Mouse (Mus musculus): ENCODE data around the gene Fbxo9.
"Not testable (repeated sequence)": the region's sequence is repeated elsewhere in the genome, so short reads cannot be mapped to it uniquely, and the experiment has no call there.

Fbxo9 gene

DNA sequence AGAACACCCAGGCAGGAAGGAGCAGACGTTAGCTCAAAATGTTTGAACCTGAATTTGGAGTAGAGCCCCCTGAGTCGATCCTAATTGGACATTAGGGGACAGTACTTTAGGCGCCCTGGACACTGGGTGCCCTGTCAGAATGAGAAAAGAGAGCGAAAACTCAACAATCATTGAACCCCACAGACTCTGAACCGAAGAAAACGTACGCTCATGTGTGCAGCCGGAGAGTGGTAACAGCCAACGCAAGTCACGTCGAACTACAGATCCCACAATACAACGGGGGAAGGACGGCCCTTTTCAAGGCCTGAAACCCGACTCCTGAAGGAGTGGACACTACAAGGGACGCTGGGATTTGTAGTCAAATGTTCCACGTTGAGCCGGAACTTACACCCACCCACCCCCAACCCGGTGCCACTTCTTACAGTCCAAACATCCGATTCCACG, at the start of gene Fbxo9, which contains the start of gene Ick:
Gene Fbxo9, minus strand, starts transcription at position 270 of the 444 bp plus-strand sequence.
Gene Ick, plus strand, starts transcription at position 397 of the 444 bp plus-strand sequence.
- DNase-seq (ENCODE audit: low read depth, low spot score) = peak; percentile 98

DNA sequence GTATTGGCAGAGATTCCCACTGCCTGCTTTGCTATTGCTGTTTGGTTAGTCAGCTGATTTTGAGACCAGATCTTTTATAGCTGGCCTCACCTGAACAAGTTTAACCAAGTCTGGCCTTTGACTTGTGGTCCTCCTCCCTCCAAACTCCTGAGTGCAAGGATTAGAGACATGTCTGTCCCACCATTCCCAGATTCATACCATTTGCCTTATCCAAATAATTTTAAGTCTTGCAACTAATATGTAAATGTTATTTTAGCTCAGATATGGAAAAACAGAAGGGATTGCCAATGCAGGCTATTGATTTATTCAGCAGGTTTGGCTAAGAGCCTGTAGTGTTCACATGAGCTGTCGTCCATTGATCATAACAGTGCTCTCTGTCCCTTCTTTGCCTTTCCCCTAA, 48.4 kb upstream of the Fbxo9 start:
- no peak for DNase-seq (ENCODE audit: low read depth, low spot score)

DNA sequence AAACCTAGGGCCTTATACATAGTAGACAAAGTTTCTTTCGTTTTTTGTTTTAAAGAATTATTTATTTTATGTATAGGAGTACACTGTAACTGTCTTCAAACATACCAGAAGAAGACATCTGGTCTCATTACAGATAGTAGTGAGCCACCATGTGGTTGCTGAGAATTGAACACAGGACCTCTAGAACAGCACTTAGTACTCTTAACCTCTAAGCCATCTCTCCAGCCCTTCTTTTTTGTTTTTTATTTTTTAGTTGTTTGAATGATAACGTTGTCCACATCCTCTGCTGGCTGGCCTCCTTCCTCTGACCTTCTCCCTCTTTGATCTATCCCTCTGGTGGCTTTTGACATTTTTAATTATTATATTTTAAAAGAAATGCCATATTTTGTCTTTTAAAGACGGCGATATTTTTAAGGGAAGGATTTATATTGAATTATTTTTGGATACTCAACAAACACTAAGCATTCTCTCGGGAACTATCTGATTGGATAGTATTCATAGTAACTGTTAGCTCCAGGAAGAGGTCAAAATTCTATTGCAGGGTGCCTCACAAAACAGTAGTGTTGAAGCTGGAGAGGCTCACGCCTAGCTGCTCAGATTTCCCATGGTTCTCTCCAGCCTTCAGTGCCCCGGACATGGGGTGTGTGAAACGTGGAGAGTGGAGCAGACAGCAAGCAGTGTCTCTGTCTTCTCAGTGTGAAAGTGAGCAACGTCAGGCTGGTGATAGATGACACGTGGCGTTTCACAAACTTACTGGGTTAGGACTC, 45.5 kb upstream of the Fbxo9 start:
- no peak for DNase-seq (ENCODE audit: low read depth, low spot score)

DNA sequence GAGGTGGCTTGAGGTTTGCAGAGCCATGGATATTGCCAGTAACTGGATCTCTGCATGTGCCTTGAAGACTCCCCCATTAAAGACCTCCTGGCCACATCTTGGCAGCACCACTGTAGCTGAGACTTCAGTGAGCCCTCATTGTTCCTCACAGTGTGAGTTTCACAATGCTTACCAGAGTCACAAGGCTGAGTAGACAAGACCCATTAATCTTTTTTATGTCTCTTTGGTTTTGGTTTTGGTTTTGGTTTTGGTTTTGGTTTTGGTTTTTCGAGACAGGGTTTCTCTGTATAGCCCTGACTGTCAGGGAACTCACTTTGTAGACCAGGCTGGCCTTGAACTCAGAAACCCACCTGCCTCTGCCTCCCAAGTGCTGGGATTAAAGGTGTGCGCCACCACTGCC, 40.9 kb upstream of the Fbxo9 start:
- not testable (repeated sequence) for DNase-seq (ENCODE audit: low read depth, low spot score)

DNA sequence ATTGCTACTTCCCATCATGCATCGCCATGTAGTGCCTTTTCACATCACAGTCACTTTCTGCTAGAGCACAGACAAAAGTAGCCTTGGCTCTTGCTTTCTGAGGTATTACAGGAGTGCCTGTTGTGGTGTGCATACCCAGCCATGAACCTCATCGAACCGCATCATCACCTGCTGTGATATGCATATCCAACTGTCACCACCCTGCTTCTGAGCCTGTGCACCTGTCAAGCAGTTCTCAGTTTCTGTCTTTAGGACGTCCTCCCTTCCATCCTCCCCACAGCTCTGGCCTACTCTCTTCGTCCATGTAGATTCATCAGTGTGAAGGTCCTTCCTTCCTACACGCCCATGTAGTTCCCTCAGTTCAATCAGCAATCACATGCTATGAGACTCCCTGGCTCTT, 39.3 kb upstream of the Fbxo9 start:
- DNase-seq (ENCODE audit: low read depth, low spot score) = no peak

DNA sequence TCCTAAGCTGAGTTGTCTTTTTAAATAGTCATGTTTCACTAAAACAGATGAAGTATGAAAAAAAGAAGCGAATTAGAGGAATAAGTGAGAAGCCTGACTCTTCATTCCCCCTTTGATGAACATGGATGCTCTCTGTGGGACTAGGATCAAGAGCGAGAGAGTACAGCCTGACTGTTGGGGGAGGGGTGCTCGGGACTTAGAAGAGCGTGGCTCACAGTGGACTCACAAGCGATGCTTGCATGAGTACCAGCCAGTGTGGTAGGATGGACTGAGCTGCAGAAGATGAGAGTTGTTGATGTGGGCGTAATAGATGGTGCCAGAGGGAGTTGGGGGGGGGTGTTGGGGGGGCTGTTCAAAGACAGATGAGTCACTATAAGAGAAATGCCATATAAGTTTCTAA, 37.8 kb upstream of the Fbxo9 start:
- no peak for DNase-seq (ENCODE audit: low read depth, low spot score)

DNA sequence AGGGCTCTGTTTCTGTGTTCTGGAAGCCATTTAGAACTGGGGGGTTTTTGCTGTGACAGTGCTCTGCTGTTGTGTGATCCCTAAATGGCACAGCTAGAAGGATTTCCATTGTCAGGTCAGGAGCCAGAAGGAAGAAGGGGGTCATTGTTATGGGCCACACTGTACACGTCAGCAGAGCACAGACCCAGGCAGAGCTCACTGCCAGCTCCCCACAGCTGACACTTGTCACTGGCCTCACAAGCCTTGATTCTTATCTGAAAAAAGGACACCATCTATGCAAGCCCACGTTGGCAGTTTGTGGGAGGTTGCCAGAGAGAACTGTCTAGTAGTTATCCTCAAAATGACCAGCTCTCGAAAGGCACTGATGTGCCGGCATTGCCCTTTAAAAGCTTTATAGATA, 37.2 kb upstream of the Fbxo9 start:
- DNase-seq (ENCODE audit: low read depth, low spot score) = no peak

DNA sequence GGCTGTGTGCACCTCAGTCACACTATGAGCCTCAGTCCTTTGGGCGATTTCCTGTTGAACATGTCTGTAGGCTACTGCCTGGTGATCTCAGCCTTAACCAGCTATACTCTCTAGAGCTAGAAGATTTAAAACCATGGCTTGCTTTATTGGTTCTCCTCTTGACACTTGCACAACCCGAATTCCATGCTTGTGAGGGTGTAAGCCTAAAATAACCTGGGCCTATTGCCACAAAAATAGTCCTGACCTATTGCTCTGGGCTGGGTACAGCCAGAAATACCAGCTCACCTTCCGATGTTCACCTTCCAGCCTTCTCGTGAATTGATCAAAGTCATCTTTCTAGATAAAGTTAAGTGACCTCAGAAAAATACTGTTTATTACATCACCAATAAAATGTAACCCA, 30.6 kb upstream of the Fbxo9 start:
- no peak for DNase-seq (ENCODE audit: low read depth, low spot score)

DNA sequence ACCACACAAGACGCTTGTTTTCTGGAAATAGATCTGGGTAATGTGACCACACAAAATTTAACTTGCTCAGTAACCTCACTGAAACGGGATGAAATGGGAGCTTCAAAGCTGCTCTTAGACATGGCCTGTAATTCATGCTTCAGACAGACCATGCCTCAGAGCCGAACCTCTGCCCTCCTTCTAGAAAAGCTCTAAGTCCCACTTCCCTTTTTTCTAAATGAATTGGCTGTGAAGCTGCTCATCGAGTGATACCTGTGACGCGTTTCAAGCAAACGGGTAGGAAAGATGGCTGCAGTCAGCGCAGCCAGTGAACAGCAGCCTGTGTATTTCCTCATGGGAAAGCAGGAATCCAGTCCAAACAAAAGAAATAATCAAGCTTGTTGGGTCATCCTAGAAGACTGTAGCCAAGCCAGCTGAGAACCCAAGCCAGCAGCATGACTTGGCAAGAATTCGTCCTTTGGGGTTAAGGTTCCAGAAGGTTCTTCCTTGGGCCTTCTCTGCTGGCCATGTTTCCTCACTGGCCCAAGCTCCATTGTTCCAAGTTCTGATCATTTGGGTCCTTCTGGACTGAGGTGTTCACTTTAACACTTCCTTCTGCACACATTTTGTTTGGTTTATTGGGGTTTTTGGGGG, 29.3 kb upstream of the Fbxo9 start:
- DNase-seq (ENCODE audit: low read depth, low spot score) = no peak

DNA sequence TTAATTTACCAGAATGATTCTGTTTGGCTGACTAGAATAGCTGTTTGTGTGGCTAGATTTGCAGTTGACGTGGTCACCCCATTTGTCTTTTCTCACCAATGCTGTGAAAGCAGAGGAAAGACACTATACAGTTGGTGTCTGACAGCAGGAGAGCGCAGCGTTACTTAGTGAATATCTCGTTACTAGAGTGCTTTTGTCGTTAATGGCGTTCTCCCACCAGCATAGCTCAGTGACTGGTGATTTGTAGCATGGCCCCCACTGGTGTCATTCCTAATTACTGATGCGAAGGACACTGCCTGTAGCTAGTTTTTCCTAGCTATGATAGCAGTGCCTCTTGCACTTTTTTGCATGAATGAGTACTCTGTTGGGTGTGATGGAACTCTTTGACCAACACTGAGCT, 26.8 kb upstream of the Fbxo9 start:
- DNase-seq (ENCODE audit: low read depth, low spot score) = no peak

DNA sequence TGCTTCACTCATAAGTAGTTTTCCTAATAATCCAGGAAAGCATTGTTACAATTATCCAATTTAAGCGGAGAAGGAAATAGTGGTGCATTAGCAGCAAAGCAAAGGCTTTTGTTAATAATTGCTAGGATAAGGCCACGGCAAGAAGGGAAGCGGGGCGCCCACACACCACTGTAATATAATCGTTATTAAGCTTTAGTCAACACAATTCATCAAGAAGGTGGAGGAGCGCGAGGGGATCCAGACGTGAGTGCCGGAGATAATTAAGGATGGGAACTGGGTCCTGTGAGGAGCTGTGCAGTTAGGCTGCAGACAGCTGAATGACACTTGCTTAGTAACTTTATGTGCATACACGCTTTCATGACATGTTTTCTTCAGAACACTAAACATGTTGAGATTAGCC, 17.8 kb upstream of the Fbxo9 start:
- no peak for DNase-seq (ENCODE audit: low read depth, low spot score)

DNA sequence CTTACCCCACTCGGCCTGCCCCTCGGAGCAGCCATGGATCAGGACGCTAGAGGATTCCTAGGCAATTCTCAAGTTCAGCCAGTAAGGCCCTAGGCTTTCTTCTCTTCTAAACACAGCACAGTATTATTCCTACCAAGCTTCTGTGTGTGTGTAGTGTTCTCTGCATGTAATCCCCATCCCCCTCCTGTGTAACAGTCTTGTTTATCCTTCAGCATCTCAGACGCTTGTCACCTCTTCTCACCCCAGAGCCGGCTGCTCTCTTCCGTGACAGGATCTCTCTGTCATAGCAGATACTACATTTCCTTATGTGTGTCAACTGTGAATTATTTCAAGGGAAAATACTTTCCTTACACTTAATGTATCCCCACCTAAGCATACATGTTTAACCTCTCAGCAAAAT, 17.1 kb upstream of the Fbxo9 start:
- DNase-seq (ENCODE audit: low read depth, low spot score) = no peak

DNA sequence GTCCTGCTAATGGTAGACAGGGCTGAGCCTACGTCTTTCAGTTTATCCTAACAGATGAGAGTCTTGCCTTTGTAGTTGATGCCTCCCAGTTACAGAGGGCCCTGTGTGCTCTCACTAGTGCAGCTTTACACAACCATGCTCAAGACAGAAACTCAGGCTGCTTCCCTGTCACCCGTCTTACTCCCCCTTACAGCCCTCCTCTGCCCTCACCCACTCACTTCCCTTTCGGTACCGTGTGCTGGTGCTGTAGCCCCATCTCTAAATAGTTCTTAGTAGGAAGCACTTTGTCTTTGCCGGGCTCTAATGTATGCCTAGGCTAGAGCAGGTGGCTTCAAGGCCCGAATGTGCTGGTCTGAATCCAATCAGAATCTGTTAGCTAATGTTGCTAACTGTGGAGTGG, 15.4 kb upstream of the Fbxo9 start:
- DNase-seq (ENCODE audit: low read depth, low spot score) = no peak

DNA sequence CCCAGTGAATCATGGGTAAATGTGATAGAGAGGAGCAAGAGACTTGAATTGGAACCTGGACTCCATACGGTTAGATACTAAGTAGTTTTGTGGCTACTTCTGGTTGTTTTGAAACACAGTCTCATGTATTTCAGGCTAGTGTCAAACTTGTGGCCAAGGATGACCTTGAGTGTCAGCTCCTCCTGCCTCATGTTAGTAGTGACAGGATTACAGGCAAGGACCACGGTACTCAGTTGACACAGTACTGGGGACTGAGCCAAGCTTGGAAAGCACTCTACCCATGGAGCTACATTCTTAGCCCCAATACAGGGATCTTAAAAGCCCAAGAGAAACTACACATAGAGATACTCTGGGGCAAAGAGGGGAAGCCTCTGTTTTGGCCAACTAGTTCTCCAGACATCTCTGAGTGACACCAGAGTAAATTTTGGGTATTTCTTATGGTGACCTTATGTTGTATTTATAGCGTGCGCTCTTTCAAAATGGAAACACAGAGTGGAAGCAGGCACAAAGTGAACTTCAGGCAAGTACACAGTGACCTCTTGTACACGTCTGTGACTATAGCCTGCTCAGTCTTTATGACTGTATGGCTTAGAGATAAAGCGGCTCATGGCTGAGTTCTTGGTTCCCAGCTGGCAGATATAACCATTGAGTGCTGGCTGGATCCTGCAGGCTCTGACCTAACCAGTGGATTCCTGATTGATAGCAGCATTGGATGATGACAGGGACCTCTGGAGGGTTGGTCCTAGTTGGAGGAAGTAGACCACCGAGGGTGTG, 14.3 kb upstream of the Fbxo9 start:
- no peak for DNase-seq (ENCODE audit: low read depth, low spot score)

DNA sequence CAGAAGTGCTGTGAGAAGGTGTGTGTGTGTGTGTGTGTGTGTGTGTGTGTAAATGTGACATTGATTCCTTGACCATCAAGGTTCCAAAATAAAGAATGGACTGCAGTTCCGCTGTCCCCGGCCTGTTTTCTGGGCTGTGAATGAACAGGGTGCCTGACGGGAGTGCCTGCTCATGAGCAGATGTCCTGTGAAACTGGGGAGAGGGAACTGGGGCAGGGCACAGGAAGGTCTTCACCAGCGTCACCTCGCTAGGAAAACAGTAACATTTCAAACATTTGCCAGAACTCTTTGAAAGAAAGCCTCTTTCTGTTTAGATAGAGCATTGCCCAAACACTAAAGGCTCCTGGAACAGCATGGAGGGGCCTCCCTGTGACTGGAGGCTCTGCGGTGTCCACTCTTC, 13.1 kb upstream of the Fbxo9 start:
- DNase-seq (ENCODE audit: low read depth, low spot score) = no peak

DNA sequence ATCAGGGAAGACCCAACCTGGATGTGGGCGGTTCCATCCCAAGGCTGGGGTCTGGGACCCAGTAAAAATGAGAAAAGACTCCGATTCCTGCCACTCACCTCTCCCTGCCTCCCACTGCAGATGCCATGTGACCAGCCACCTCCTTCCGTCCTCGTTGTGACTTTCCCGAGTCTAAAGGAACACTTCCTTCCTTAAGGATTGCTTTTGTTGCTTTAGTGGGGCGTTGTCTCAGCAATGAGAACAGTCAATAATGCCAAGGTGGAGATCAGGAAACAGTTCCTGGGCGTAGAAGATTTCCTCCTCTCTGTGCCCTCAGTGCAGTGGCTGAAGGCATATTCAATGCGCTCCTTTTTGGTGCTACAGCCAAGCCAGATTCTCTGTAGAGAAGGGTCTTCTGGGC, 12.5 kb upstream of the Fbxo9 start:
- peak; percentile 79 for DNase-seq (ENCODE audit: low read depth, low spot score)

DNA sequence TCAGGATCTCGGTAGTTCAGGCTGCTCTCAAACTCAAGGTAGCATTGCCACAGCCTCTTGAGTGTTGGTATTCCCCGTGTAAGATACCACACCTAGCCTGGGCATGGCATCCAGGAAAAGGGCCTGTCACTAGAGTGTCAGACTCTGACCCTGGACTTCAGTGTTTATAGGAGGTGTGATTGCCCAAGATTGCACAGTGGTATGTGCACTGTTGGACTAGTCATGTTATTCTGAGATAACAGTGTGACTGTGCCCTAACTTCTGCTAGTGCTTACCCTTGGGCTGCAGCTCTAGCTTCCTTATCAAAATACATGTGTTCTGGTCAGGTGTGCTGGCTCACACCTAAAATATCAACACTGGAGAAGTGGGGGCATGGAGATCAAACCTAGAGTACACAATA, 8.8 kb upstream of the Fbxo9 start:
- DNase-seq (ENCODE audit: low read depth, low spot score) = no peak

DNA sequence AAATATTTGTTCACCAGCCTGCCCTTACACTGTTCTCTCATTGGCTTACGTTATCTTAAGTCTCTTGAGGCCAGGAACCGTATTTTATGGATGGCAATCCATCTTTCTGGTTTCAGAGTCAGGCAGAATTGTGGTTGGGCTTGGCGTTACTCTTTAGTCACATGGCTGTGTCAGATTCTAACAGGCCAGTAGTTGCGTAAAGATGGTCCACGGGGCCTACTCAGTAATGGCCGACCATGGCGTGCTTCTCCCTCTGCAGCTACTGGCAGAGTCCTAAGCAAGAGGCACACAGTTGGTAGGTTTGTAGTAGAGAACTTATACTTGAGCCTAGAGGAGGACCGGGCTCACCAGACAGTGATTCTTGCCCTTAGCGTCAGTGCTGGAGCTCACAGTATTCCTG, 6.9 kb upstream of the Fbxo9 start:
- no peak for DNase-seq (ENCODE audit: low read depth, low spot score)

DNA sequence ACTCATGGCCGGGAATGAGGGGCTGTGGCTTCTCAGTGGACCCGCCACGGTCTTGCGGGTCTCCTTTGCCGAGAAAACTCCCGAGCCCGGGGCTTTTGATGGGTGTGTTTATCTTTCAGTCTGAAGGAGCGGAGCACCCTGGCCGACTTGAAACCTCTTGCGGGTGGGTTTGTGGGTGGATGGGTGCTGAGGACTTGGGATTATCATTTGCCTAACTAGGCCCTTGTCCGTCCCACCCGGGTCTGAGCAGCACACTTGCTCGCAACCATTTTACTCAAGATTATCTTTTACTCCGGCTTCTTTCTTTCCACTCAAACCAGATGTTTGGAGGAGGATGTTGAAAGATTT, 4.6 kb upstream of the Fbxo9 start:
- DNase-seq (ENCODE audit: low read depth, low spot score) = peak; percentile 19

DNA sequence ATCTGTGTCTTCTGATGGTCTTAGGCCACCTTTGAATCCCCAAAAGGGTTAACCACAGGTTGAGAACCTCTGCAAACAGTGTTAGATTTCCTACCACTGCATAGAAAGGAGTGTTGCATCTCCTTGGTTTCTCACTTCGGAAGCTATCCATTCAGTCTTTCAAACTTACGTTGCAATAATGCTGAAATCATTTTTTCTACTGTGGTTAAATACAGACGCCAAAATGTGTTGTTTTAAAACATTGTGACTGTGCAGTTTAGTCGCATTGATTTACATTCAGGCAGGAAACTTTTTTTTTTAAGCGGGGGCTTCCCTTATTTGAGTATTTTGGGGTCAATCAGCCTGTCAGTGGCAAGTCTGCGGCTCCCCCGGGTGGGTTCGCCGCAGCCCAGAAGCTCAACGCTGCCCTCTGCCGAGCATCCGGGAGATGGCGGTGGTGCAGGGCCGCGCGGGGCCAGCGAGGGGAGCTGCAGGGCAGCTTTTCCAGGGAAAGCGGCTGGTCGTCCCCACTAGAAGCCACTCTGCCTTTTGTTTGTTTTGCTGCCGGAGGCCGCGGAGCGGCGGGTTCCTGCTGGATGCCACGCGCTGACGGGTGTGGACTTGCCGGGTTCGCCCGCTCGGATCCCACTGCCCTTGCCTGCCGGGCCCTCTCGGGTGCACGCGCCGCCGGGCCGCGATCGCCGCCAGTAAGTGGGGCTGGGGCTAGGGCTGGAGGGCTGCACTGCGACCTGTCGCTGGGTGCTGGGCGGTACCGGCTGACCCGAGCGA, 4.1 kb upstream of the Fbxo9 start:
- DNase-seq (ENCODE audit: low read depth, low spot score) = peak; percentile 85

DNA sequence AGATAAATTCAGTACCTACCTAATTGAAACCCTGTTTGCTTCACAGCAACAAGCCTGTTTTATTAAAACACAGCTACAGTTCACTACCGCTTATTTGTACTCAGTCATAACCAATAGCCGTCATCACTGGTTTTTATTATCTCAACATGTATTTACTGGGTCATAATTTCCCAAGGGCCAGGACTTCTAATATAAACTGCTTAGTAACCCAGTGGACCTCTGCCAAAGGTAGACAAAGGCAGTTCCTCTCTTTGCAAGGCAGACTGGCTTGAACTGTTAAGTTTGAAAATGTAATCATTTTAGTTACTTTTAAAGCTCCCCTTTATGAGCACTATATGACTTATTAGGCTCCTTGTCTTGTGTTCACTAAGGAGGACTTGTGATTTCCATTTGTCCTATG, 2.6 kb upstream of the Fbxo9 start:
- DNase-seq (ENCODE audit: low read depth, low spot score) = no peak

DNA sequence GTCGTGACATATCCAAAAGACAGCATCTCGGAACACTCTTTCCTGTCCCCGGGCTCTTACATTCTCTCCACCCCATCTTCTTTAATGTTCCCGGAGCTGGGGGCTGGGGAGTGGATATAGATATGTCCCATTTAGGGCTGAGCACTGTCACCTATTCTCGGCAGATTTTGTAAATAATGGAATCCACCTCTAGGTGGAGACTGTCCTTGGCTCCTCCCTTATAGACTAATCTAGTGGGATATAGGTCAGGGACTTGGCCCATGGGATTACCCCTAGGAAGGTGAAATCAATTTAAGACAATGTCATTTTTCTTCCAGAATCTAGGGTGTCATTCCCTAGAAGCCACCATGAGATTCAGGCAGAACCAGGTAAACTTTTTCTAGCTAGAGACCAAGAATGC, 791 bp upstream of the Fbxo9 start:
- DNase-seq (ENCODE audit: low read depth, low spot score) = peak; percentile 59
